Mouse (Mus musculus) midbrain, embryonic 13.5 days (tissue): ENCODE data around the gene Acvrl1. TPM values are rescaled to one million over a fixed set of nuclear protein-coding genes. Genes with fewer than 3 reads are reported as not detected.

Source experiments
- ATAC-seq: fragments of 200-750 bp; cut with Nextera tagmentation; 2 replicates; pipeline ENCODE4 v1.8.0; 2017; ENCODE audit warnings: mild to moderate bottlenecking, moderate TSS enrichment, moderate library complexity
- H3K27ac ChIP-seq: fragments of 300-500 bp; sonication (generic); 2 replicates; pipeline ENCODE4 v1.5.1; 2015; ENCODE audit warnings: inconsistent platforms, mild to moderate bottlenecking, moderate library complexity
- H3K27me3 ChIP-seq: fragments of 300-500 bp; sonication (generic); 2 replicates; pipeline ENCODE4 v1.6.1; 2015; ENCODE audit warnings: mild to moderate bottlenecking, inconsistent platforms
- H3K36me3 ChIP-seq: fragments of 300-500 bp; sonication (generic); 2 replicates; pipeline ENCODE4 v1.6.1; 2015; ENCODE audit warnings: mild to moderate bottlenecking, inconsistent platforms
- H3K4me1 ChIP-seq: fragments of 300-500 bp; sonication (generic); replicated peaks from 2 replicates; pipeline ENCODE4 v1.6.1; 2015; ENCODE audit warnings: inconsistent platforms
- H3K4me2 ChIP-seq: fragments of 300-500 bp; sonication (generic); replicated peaks from 2 replicates; pipeline ENCODE4 v1.6.1; 2015; ENCODE audit warnings: moderate library complexity, mild to moderate bottlenecking, inconsistent platforms
- H3K4me3 ChIP-seq: fragments of 300-500 bp; sonication (generic); replicated peaks from 2 replicates; pipeline ENCODE4 v1.5.1; 2015; ENCODE audit warnings: mild to moderate bottlenecking, inconsistent platforms
- H3K9ac ChIP-seq: fragments of 300-500 bp; sonication (generic); replicated peaks from 2 replicates; pipeline ENCODE4 v1.6.1; 2015; ENCODE audit warnings: mild to moderate bottlenecking, inconsistent platforms
- H3K9me3 ChIP-seq: fragments of 300-500 bp; sonication (generic); 2 replicates; pipeline ENCODE4 v1.6.1; 2016; ENCODE audit warnings: mild to moderate bottlenecking, inconsistent platforms
- WGBS: fragments of 180-500 bp; shearing (Covaris S2); methylation state at CpG from one replicate; pipeline ENCODE4 v1.1.7; 2015; 5-methylcytosine and 5-hydroxymethylcytosine counted together
- polyA plus RNA-seq: library from polyadenylated mRNA; unstranded; fragments of >200 nt; fragmentation: Nextera tagmentation; extraction: Ambion mirVana; gene quantifications from 2 replicates; pipeline ENCODE4 v1.2.1, GENCODE M21; 2015

Acvrl1 gene
- polyA plus RNA-seq, 1 experiment from 2014 or later: 5.5 TPM

DNA sequence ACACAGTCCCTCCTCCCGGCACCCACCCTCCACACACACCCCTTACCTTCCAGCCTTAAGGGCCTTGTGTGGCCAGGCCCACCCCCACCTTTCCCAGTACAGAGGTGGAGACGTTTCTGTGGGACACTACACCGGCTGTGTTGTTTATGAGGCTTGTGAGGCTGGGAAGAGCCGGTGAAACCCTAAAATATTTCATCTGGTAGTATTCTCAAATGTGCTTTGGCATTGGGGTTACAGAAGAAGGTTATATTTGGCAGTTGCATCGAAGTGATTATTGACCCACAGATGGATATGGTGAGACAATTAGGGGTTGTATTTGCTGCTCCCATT, 46.8 kb downstream of the Acvrl1 start:
- Histone ChIP-seq H3K27me3 (peaks cover 21% of the 10 kb centered on the region), H3K4me3 (peak overlapping the region; percentile 71), H3K9ac (peak overlapping the region; percentile 98), H3K9me3 (no peaks in the 10 kb centered on the region), H3K36me3 (no peaks in the 10 kb centered on the region), H3K4me2 (peak overlapping the region; percentile 80), H3K4me1 (peaks cover 47% of the 10 kb centered on the region), H3K27ac (peak overlapping the region; percentile 89)
- no peak for ATAC-seq
- whole genome bisulfite sequencing: 13% methylated on average over 5 of the region's 5 CpGs

DNA sequence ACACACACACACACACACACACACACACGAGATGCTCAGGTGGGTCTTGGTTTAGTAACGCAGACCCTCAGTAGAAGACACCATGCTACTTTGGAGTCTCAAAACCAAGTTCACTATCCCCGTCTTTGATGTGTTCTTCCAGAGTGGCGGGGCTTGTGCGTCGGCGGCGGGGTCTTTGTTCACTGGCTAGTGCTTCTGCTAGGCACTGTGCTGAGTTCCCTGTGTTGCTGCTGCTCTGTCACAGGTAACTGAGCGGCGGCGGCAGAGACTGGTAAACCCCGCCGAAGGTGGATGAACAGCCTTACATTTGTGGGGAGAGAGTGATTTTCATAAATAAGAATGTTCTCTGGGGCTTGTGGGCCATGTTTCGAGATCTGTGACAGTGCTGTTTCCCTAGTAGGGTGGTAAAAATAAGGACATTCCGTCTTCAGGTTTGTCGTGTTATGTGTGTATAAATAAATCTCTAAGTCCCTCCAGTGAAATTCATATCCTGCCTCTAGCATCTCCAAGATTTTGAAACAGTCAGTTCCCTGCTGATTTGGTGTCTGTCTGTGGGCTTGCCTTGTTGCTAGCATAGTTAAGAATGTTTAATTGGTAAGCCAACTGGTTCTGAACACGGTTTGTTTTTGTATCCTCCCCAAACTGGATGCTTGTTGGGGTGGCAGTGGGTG, 47.4 kb downstream of the Acvrl1 start:
- Histone ChIP-seq H3K27ac (peak overlapping the region; percentile 89), H3K9ac (peak overlapping the region; percentile 98), H3K4me3 (peak overlapping the region; percentile 71), H3K36me3 (no peaks in the 10 kb centered on the region), H3K4me1 (peaks cover 54% of the 10 kb centered on the region), H3K4me2 (peak overlapping the region; percentile 80), H3K9me3 (no peaks in the 10 kb centered on the region), H3K27me3 (peaks cover 18% of the 10 kb centered on the region)
- ATAC-seq: no peak
- WGBS: 20% methylated on average over 17 of the region's 17 CpGs

DNA sequence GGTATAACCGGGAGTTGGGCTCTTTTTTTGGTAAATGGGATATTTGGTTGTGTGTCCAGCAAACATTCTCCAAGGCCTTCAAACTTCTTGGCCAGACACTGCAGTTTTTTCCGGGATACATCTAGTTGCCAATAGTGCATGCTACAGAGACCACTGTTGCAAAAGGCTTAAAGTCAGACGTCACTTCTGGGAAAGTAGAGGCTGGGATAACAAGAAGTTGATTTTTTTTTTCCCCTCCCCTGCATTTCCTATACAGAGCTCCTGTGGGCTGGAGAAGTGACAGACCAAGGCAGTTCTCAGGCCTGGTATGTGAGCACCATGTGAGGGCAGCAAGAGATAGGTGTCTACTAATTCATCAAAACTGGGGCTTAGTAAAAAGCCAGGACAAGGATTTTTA, 48.0 kb downstream of the Acvrl1 start:
- H3K4me2 ChIP-seq: peak overlapping the region; percentile 80
- 56% methylated on average over 3 of the region's 3 CpGs for WGBS
- peak overlapping the region; percentile 98 for H3K9ac ChIP-seq
- no peak overlapping the region for H3K27ac ChIP-seq
- peaks cover 16% of the 10 kb centered on the region for H3K27me3 ChIP-seq
- peaks cover 59% of the 10 kb centered on the region for H3K4me1 ChIP-seq
- H3K9me3 ChIP-seq: no peaks in the 10 kb centered on the region
- no peaks in the 10 kb centered on the region for H3K36me3 ChIP-seq
- peak overlapping the region; percentile 71 for H3K4me3 ChIP-seq
- ATAC-seq: no peak

DNA sequence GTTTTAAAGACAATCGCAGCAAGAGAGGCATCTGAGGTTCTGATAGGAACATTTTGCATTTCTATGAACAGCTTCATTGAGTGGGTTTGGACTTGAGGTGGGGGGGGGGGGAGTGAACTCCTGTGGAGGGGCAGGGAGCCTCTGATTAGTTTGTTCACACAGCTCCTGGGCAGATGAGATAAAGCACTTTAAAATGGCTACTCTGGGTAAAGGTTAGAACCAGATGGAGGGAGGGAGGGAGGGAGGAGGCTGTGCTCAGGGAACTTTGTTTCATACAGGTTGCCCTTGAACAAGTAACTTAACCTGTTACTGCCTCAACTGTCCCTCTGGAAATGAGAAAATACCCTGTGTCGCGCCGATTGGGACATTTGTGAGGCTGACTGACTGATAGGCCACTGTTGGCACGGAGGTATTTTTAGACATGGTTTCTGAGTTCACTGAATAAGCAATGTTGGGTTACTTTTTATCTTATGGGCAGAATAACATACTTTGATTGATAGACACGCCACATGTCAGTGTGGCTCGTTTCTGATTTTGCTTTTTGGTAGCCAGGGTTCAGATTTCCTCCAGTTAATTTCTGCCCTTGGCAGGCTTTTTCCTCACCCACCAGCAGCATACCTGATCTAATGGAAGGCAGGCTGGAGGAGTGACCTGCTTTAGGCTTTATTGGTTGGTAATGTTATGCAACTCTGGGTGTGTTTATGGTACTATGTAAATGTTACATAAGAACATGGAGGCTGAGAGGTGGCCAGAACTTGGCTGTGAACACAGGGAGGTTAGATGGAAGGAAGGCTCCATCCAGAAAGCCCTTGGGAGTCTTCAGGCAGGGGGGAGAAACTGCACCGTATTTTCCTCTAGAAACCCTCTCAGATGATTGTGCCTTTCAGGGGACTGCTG, 48.7 kb downstream of the Acvrl1 start:
- peak overlapping the region; percentile 80 for H3K4me2 ChIP-seq
- H3K27ac ChIP-seq: no peak overlapping the region
- no peaks in the 10 kb centered on the region for H3K36me3 ChIP-seq
- H3K9me3 ChIP-seq: no peaks in the 10 kb centered on the region
- H3K4me1 ChIP-seq: peaks cover 65% of the 10 kb centered on the region
- WGBS: 73% methylated on average over 8 of the region's 8 CpGs
- H3K27me3 ChIP-seq: peaks cover 9% of the 10 kb centered on the region
- peak overlapping the region; percentile 98; the same call in 1 of the 2 replicates for H3K9ac ChIP-seq
- no peak for ATAC-seq
- H3K4me3 ChIP-seq: 0 out of 2 replicates have a peak overlapping the region, but pooled peaks have one; percentile 71

DNA sequence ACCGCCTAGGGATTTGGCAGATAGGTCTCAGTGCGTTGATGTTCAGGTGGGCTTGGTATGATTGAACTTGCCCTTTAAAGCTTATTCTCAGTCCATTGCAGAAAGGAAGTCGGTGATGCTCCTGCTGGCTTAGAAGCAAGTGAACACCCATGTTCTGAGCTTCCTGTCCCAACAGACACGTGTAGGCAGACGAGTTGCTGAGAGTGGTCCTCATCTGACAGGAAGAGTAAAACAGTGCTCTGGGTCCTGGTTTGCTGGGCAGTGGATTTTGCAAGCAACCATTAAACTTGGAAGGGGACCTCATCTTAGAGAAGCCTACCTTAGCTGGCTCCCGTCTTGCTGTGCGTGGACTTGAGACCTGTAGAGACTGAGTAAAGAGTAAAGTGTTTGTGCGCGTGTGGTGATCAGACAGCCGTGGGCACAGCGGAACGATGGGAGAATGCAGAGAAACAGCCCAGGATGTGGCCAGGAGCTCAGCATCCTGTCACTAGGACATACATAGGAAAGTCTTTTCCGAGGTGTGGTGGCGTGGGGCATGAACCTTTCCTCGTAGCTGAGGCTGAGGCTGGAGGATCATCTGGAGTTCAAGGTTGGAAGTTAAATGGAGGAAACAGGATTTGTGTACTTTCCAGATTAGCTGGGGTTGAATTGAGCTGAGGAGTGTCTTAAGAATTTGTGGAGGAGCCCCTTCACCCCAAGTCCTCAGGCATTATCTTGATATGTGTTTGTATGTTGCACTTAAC, 52.2 kb downstream of the Acvrl1 start:
- H3K27me3 ChIP-seq: no peaks in the 10 kb centered on the region
- ATAC-seq: no peak
- H3K27ac ChIP-seq: no peak overlapping the region
- peaks cover 74% of the 10 kb centered on the region for H3K4me1 ChIP-seq
- H3K36me3 ChIP-seq: peaks cover 8% of the 10 kb centered on the region
- H3K9me3 ChIP-seq: 0 out of 2 replicates have a peak, but pooled peaks cover 2% of the 10 kb centered on the region
- no peak overlapping the region for H3K4me3 ChIP-seq
- no peak overlapping the region for H3K9ac ChIP-seq
- WGBS: 81% methylated on average over 15 of the region's 15 CpGs
- H3K4me2 ChIP-seq: no peak overlapping the region

DNA sequence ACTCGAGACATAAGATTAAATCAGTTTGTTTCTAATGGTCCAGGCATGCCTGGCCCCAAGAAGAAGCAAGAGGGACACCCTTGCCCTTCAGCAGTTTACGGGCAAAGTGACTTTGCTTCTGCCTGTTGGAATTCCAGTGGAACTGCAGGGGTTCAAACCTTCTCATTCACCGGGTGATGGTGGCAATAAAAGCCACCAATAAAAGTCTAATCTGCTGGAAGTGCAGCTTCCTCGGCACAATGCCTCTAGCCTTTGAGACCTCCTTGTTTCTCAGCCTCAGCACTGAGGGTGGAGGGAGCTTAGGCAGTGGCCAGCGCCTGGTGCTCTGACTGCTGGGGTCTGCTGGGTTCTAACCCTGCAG, 52.8 kb downstream of the Acvrl1 start:
- H3K27me3 ChIP-seq: no peaks in the 10 kb centered on the region
- H3K27ac ChIP-seq: 0 out of 2 replicates have a peak overlapping the region, but pooled peaks have one; percentile 25
- peaks cover 68% of the 10 kb centered on the region for H3K4me1 ChIP-seq
- peak overlapping the region; percentile 15; the same call in 1 of the 2 replicates for H3K4me2 ChIP-seq
- H3K36me3 ChIP-seq: peaks cover 10% of the 10 kb centered on the region
- WGBS: 17% methylated on average over 5 of the region's 5 CpGs
- H3K9me3 ChIP-seq: 0 out of 2 replicates have a peak, but pooled peaks cover 4% of the 10 kb centered on the region
- H3K4me3 ChIP-seq: no peak overlapping the region
- peak overlapping the region; percentile 19; the same call in 1 of the 2 replicates for H3K9ac ChIP-seq
- ATAC-seq: no peak

DNA sequence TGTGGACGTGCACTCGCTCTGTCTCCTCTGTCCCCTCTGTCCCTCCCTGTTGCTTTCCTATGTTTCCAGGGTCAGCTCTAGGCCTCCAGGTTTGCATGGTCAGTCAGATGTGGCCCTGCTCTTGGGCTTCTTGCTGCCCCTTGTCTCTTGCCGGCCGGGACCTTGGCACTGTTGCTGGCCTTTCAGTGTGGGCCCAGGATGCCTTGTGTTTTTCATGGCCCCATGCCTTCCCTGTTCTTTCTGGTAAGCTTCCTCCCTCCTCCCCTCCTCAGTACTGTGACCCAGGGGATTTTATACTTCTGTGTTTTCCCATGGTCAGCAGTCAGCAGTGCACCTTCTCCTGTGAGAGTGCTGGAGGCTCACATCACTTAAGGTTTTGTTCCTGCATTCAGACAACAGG, 53.2 kb downstream of the Acvrl1 start:
- no peak overlapping the region for H3K4me3 ChIP-seq
- 0 out of 2 replicates have a peak, but pooled peaks cover 4% of the 10 kb centered on the region for H3K9me3 ChIP-seq
- 14% methylated on average over 4 of the region's 4 CpGs for WGBS
- H3K4me2 ChIP-seq: peak overlapping the region; percentile 15; the same call in 1 of the 2 replicates
- H3K27ac ChIP-seq: 0 out of 2 replicates have a peak overlapping the region, but pooled peaks have one; percentile 25
- ATAC-seq: no peak
- H3K9ac ChIP-seq: peak overlapping the region; percentile 19; the same call in 1 of the 2 replicates
- peaks cover 10% of the 10 kb centered on the region for H3K36me3 ChIP-seq
- peaks cover 64% of the 10 kb centered on the region for H3K4me1 ChIP-seq
- H3K27me3 ChIP-seq: no peaks in the 10 kb centered on the region

DNA sequence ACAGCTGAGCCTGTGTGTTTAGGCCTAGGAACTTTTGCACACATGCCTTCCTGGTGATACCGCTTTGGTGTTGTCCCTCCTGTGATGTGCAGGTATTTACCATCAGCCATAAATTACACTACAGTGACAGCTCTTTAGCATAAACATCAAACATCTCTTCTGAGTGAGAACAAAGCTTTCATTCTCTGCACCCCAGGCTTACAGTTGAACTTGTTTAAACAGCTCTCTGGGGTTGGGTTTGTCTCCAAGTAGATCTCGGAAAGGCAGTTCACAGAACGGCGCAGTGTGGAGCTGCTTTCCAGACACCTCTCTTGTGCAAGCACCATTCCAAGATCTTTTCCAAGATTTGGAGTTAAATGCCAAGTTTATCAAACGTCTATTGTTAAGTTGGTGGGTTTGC, 54.4 kb downstream of the Acvrl1 start:
- no peak overlapping the region for H3K4me2 ChIP-seq
- H3K9ac ChIP-seq: no peak overlapping the region
- no peak overlapping the region; the same call in 1 of the 2 replicates for H3K27ac ChIP-seq
- H3K9me3 ChIP-seq: 0 out of 2 replicates have a peak, but pooled peaks cover 4% of the 10 kb centered on the region
- H3K36me3 ChIP-seq: peaks cover 10% of the 10 kb centered on the region
- H3K4me1 ChIP-seq: peaks cover 54% of the 10 kb centered on the region
- WGBS: 70% methylated on average over 5 of the region's 5 CpGs
- H3K27me3 ChIP-seq: no peaks in the 10 kb centered on the region
- no peak for ATAC-seq
- H3K4me3 ChIP-seq: no peak overlapping the region

DNA sequence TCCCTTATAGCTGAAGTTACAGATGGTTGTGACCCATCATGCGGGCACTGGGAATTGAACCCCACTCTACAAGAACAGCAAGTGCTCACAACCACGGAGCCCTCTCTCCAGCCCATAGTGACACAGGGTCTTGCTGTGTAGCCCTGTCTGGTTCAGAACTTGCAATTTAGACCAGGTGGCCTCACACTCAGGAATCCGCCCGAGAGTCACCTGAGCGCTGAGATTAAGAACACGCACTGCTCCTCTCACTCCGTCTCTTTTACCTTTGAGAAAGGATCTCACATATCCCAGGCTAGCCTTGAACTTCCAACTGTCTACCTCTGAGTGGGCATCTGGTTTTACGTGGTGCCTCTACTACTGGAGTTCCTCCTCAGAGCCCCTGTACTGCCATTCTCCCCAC, 56.0 kb downstream of the Acvrl1 start:
- H3K27ac ChIP-seq: no peak overlapping the region
- no peak overlapping the region for H3K4me2 ChIP-seq
- WGBS: 99% methylated on average over 8 of the region's 8 CpGs
- peaks cover 10% of the 10 kb centered on the region for H3K36me3 ChIP-seq
- no peak overlapping the region for H3K9ac ChIP-seq
- H3K27me3 ChIP-seq: no peaks in the 10 kb centered on the region
- no peak overlapping the region for H3K4me3 ChIP-seq
- peaks cover 41% of the 10 kb centered on the region for H3K4me1 ChIP-seq
- ATAC-seq: no peak
- H3K9me3 ChIP-seq: 0 out of 2 replicates have a peak, but pooled peaks cover 4% of the 10 kb centered on the region

DNA sequence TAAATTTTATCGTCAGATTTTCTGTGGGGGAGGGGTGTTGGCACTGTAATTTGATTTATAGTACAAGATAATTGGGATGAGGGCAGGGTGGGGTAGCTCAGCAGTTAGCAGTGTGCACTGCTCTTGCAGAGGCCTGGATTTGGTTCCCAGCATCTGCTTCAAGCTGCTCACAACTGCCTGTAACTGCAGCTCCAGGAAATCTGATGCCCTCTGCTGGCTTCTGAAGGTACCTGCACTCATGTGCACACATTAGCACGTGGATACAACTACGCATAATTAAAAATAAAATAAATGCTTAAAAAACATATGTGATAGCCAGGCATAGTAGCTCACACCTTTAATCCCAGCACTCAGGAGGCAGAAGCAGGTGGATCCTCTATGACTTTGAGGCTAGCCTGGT, 57.2 kb downstream of the Acvrl1 start:
- 94% methylated on average over 3 of the region's 3 CpGs for WGBS
- Histone ChIP-seq H3K27me3 (no peaks in the 10 kb centered on the region), H3K4me1 (peaks cover 40% of the 10 kb centered on the region), H3K36me3 (peaks cover 10% of the 10 kb centered on the region), H3K4me3 (no peak overlapping the region), H3K9me3 (0 out of 2 replicates have a peak, but pooled peaks cover 4% of the 10 kb centered on the region), H3K9ac (no peak overlapping the region), H3K27ac (no peak overlapping the region), H3K4me2 (no peak overlapping the region)
- ATAC-seq: no peak

DNA sequence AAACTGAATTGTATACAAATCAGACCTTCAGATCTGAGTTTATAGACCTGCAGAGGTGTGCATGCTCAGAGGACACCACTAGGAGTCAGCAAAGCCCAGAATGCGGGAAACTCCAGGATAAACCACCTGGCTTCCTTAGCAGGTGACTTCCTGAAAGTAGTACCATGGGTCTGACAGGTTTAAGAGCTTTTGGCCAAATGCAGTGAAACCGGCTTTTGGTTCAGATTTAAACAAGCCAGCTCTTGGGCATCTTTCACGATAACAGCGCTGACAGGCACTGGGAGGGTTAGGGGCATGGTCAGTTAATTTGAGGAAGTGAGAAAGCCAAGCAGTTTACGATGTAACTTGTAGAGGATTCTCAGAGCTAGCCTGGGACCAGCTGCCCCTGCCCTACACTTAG, 59.6 kb downstream of the Acvrl1 start:
- peaks cover 42% of the 10 kb centered on the region for H3K4me1 ChIP-seq
- H3K36me3 ChIP-seq: peaks cover 10% of the 10 kb centered on the region
- ATAC-seq: no peak
- H3K9me3 ChIP-seq: 0 out of 2 replicates have a peak, but pooled peaks cover 4% of the 10 kb centered on the region
- no peak overlapping the region for H3K4me3 ChIP-seq
- no peak overlapping the region for H3K4me2 ChIP-seq
- no peak overlapping the region for H3K27ac ChIP-seq
- no peaks in the 10 kb centered on the region for H3K27me3 ChIP-seq
- no peak overlapping the region for H3K9ac ChIP-seq
- WGBS: 93% methylated on average over 5 of the region's 5 CpGs
